Mouse (Mus musculus): ENCODE measurements around the gene A830005F24Rik. TPM values are rescaled to one million over a fixed set of nuclear protein-coding genes. Genes with fewer than 3 reads are reported as not detected.
"Not testable (repeated sequence)": the region's sequence is repeated elsewhere in the genome, so short reads cannot be mapped to it uniquely, and the experiment has no call there.

The A830005F24Rik gene
- polyA plus RNA-seq, 1 experiment, result not detected

GRCm38 (mm10) chr13:48498676-48499075, 14.7 kb upstream of the A830005F24Rik start:
- Histone ChIP-seq H3K4me1 (ENCODE audit: control insufficient read depth) (no peaks in the 10 kb centered on the region), H3K27me3 (ENCODE audit: control insufficient read depth) (no peaks in the 10 kb centered on the region)
- TF ChIP-seq GATA1 (IDR thresholded peaks at IDR 0.05; ENCODE audit: low read length), result no peak
- no peak for TF ChIP-seq TAL1 (IDR thresholded peaks at IDR 0.05; ENCODE audit: low read length)

GRCm38 (mm10) chr13:48502422-48502821, 10.9 kb upstream of the A830005F24Rik start:
- peaks cover 43% of the 10 kb centered on the region for H3K36me3 ChIP-seq (ENCODE audit: control insufficient read depth)
- H3K4me3 ChIP-seq (replicated peaks), result no peak overlapping the region
- TF ChIP-seq TAL1 (IDR thresholded peaks at IDR 0.05; ENCODE audit: low read length) (no peak), GATA1 (IDR thresholded peaks at IDR 0.05; ENCODE audit: low read length) (no peak)
- H3K9me3 ChIP-seq (ENCODE audit: control insufficient read depth, low read length), result peaks cover 4% of the 10 kb centered on the region; the same call in 1 of the 2 replicates
- H3K27me3 ChIP-seq (ENCODE audit: control insufficient read depth), result no peaks in the 10 kb centered on the region
- H3K4me1 ChIP-seq (ENCODE audit: control insufficient read depth), result no peaks in the 10 kb centered on the region

More at GRCm38 (mm10) chr13:48498676-48499075, 14.7 kb upstream of the A830005F24Rik start:
- peaks cover 6% of the 10 kb centered on the region for H3K9me3 ChIP-seq (ENCODE audit: control insufficient read depth, low read length)
- H3K4me3 ChIP-seq (replicated peaks), result no peak overlapping the region
- peaks cover 26% of the 10 kb centered on the region for H3K36me3 ChIP-seq (ENCODE audit: control insufficient read depth)

GRCm38 (mm10) chr13:48508661-48509060, 4.7 kb upstream of the A830005F24Rik start:
- peaks cover 23% of the 10 kb centered on the region for H3K36me3 ChIP-seq (ENCODE audit: control insufficient read depth)
- H3K4me1 ChIP-seq (ENCODE audit: control insufficient read depth), result peaks cover 14% of the 10 kb centered on the region
- H3K27me3 ChIP-seq (ENCODE audit: control insufficient read depth), result no peaks in the 10 kb centered on the region
- H3K9me3 ChIP-seq (ENCODE audit: control insufficient read depth, low read length), result no peaks in the 10 kb centered on the region; the same call in 1 of the 2 replicates
- TF ChIP-seq TAL1 (IDR thresholded peaks at IDR 0.05; ENCODE audit: low read length) (no peak), GATA1 (IDR thresholded peaks at IDR 0.05; ENCODE audit: low read length) (no peak)
- H3K4me3 ChIP-seq (replicated peaks), result no peak overlapping the region

GRCm38 (mm10) chr13:48515861-48516260, 2.5 kb downstream of the A830005F24Rik start:
- Histone ChIP-seq H3K27me3 (ENCODE audit: control insufficient read depth) (no peaks in the 10 kb centered on the region), H3K36me3 (ENCODE audit: control insufficient read depth) (no peaks in the 10 kb centered on the region), H3K9me3 (ENCODE audit: control insufficient read depth, low read length) (no peaks in the 10 kb centered on the region), H3K4me1 (ENCODE audit: control insufficient read depth) (peaks cover 21% of the 10 kb centered on the region), H3K4me3 (replicated peaks) (no peak overlapping the region)
- TF ChIP-seq GATA1 (IDR thresholded peaks at IDR 0.05; ENCODE audit: low read length) (no peak), TAL1 (IDR thresholded peaks at IDR 0.05; ENCODE audit: low read length) (no peak)

GRCm38 (mm10) chr13:48519122-48519521, 5.8 kb downstream of the A830005F24Rik start:
- H3K9me3 ChIP-seq (ENCODE audit: control insufficient read depth, low read length); H3K4me3 ChIP-seq (replicated peaks); H3K27me3 ChIP-seq (ENCODE audit: control insufficient read depth); H3K36me3 ChIP-seq (ENCODE audit: control insufficient read depth); H3K4me1 ChIP-seq (ENCODE audit: control insufficient read depth): not testable (repeated sequence)

- no peaks in the 10 kb centered on the region for H3K36me3 ChIP-seq (ENCODE audit: control insufficient read depth)
- H3K9me3 ChIP-seq (ENCODE audit: control insufficient read depth, low read length), result no peaks in the 10 kb centered on the region
- no peak overlapping the region for H3K4me3 ChIP-seq (replicated peaks)
- TF ChIP-seq GATA1 (IDR thresholded peaks at IDR 0.05; ENCODE audit: low read length), result no peak
- no peak for TF ChIP-seq TAL1 (IDR thresholded peaks at IDR 0.05; ENCODE audit: low read length)
- peaks cover 3% of the 10 kb centered on the region; the same call in 1 of the 2 replicates for H3K27me3 ChIP-seq (ENCODE audit: control insufficient read depth)
- no peaks in the 10 kb centered on the region; the same call in 1 of the 2 replicates for H3K4me1 ChIP-seq (ENCODE audit: control insufficient read depth)
Observed at GRCm38 (mm10) chr13:48525745-48526144, 12.4 kb downstream of the A830005F24Rik start.

GRCm38 (mm10) chr13:48528123-48528871, 14.9 kb downstream of the A830005F24Rik start:
- Histone ChIP-seq H3K4me1 (ENCODE audit: control insufficient read depth) (no peaks in the 10 kb centered on the region; the same call in 1 of the 2 replicates), H3K36me3 (ENCODE audit: control insufficient read depth) (peaks cover under 1% of the 10 kb centered on the region), H3K4me3 (replicated peaks) (no peak overlapping the region), H3K9me3 (ENCODE audit: control insufficient read depth, low read length) (no peaks in the 10 kb centered on the region), H3K27me3 (ENCODE audit: control insufficient read depth) (peaks cover 3% of the 10 kb centered on the region; the same call in 1 of the 2 replicates)
- no peak for TF ChIP-seq GATA1 (IDR thresholded peaks at IDR 0.05; ENCODE audit: low read length)
- TF ChIP-seq TAL1 (IDR thresholded peaks at IDR 0.05; ENCODE audit: low read length), result no peak

- Histone ChIP-seq H3K27me3 (ENCODE audit: control insufficient read depth) (peaks cover 3% of the 10 kb centered on the region; the same call in 1 of the 2 replicates), H3K9me3 (ENCODE audit: control insufficient read depth, low read length) (no peaks in the 10 kb centered on the region), H3K4me1 (ENCODE audit: control insufficient read depth) (no peaks in the 10 kb centered on the region; the same call in 1 of the 2 replicates), H3K36me3 (ENCODE audit: control insufficient read depth) (peaks cover 8% of the 10 kb centered on the region), H3K4me3 (replicated peaks) (no peak overlapping the region)
- no peak for TF ChIP-seq TAL1 (IDR thresholded peaks at IDR 0.05; ENCODE audit: low read length)
- no peak for TF ChIP-seq GATA1 (IDR thresholded peaks at IDR 0.05; ENCODE audit: low read length)
Observed at GRCm38 (mm10) chr13:48529028-48529427, 15.7 kb downstream of the A830005F24Rik start.

GRCm38 (mm10) chr13:48530685-48531084, 17.3 kb downstream of the A830005F24Rik start:
- Histone ChIP-seq H3K4me1 (ENCODE audit: control insufficient read depth) (no peaks in the 10 kb centered on the region; the same call in 1 of the 2 replicates), H3K27me3 (ENCODE audit: control insufficient read depth) (no peaks in the 10 kb centered on the region), H3K4me3 (replicated peaks) (no peak overlapping the region), H3K36me3 (ENCODE audit: control insufficient read depth) (peaks cover 24% of the 10 kb centered on the region), H3K9me3 (ENCODE audit: control insufficient read depth, low read length) (no peaks in the 10 kb centered on the region)
- TF ChIP-seq TAL1 (IDR thresholded peaks at IDR 0.05; ENCODE audit: low read length) (no peak), GATA1 (IDR thresholded peaks at IDR 0.05; ENCODE audit: low read length) (no peak)
